Mouse (Mus musculus) lung, postnatal 0 days (tissue): ENCODE data around the gene Exo1. TPM values are rescaled to one million over a fixed set of nuclear protein-coding genes. Genes with fewer than 3 reads are reported as not detected.

Experiments used
- ATAC-seq: fragments of 200-750 bp; cut with Nextera tagmentation; 2 replicates; pipeline ENCODE4 v1.8.0; 2017; ENCODE audit warnings: moderate library complexity
- DNase-seq: peaks from one replicate; pipeline ENCODE4 v3.0.0-alpha.2; 2016; ENCODE audit warnings: low spot score
- H3K27ac ChIP-seq: fragments of 300-500 bp; sonication (generic); 2 replicates; pipeline ENCODE4 v1.5.1; 2014; ENCODE audit warnings: antibody characterized with exemption, mild to moderate bottlenecking, low read length, mixed read lengths
- H3K27me3 ChIP-seq: fragments of 300-500 bp; sonication (generic); replicated peaks from 2 replicates; pipeline ENCODE4 v1.6.1; 2014; ENCODE audit warnings: low read length, mixed read lengths; ENCODE audit not compliant: insufficient read depth
- H3K36me3 ChIP-seq: fragments of 300-500 bp; sonication (generic); 2 replicates; pipeline ENCODE4 v1.6.1; 2014; ENCODE audit warnings: low read length, mixed read lengths; ENCODE audit not compliant: insufficient read depth
- H3K4me1 ChIP-seq: fragments of 300-500 bp; sonication (generic); 2 replicates; pipeline ENCODE4 v1.6.1; 2014; ENCODE audit warnings: antibody characterized with exemption, low read depth, low read length, mixed read lengths; ENCODE audit not compliant: insufficient read depth
- H3K4me2 ChIP-seq: fragments of 300-500 bp; sonication (generic); replicated peaks from 2 replicates; pipeline ENCODE4 v1.6.1; 2014; ENCODE audit warnings: low read depth, mild to moderate bottlenecking, low read length, moderate library complexity, mixed read lengths
- H3K4me3 ChIP-seq: fragments of 300-500 bp; sonication (generic); 2 replicates; pipeline ENCODE4 v1.5.1; 2014; ENCODE audit warnings: low read depth, low read length
- H3K9ac ChIP-seq: fragments of 300-500 bp; sonication (generic); replicated peaks from 2 replicates; pipeline ENCODE4 v1.6.1; 2014; ENCODE audit warnings: low read depth, mild to moderate bottlenecking
- H3K9me3 ChIP-seq: fragments of 300-500 bp; sonication (generic); 2 replicates; pipeline ENCODE4 v1.6.1; 2016; ENCODE audit warnings: low read length, mixed read lengths
- CTCF ChIP-seq: IDR thresholded peaks from 2 replicates; pipeline ENCODE4 v1.5.1; 2016; ENCODE audit warnings: antibody characterized with exemption, mild to moderate bottlenecking
- EP300 ChIP-seq: IDR thresholded peaks from 2 replicates; pipeline ENCODE4 v1.6.1; 2016; ENCODE audit warnings: antibody characterized with exemption, mild to moderate bottlenecking, control low read depth
- WGBS: fragments of 180-500 bp; shearing (Covaris S2); extraction: QIAGEN DNeasy Blood & Tissue Kit; methylation state at CpG from one replicate; pipeline ENCODE4 v1.1.7; 2014; 5-methylcytosine and 5-hydroxymethylcytosine counted together
- polyA plus RNA-seq: library from polyadenylated mRNA; unstranded; fragments of >200 nt; fragmentation: Nextera tagmentation; extraction: Ambion mirVana; gene quantifications from 2 replicates; pipeline ENCODE4 v1.2.1, GENCODE M21; 2015

Gene Exo1
- polyA plus RNA-seq, 1 experiment from 2014 or later: 2.9 TPM

- Histone ChIP-seq H3K4me1 (no peaks in the 10 kb centered on the region), H3K9ac (no peak overlapping the region), H3K4me3 (no peak overlapping the region), H3K27me3 (no peaks in the 10 kb centered on the region), H3K27ac (no peak overlapping the region), H3K36me3 (no peaks in the 10 kb centered on the region), H3K9me3 (no peaks in the 10 kb centered on the region), H3K4me2 (no peak overlapping the region)
- 86% methylated on average over 8 of the region's 8 CpGs for WGBS
- no peak for DNase-seq
- no peak for TF ChIP-seq CTCF
- TF ChIP-seq EP300: no peak
- no peak for ATAC-seq
Measured at GRCm38 (mm10) chr1:175921091-175921490, 40.7 kb downstream of the Exo1 start.

GRCm38 (mm10) chr1:175923848-175924787 lies 43.7 kb downstream of the Exo1 start:
- ATAC-seq (no peak), DNase-seq (peak; percentile 69)
- Histone ChIP-seq H3K4me2 (no peak overlapping the region), H3K27ac (no peak overlapping the region), H3K36me3 (no peaks in the 10 kb centered on the region), H3K9ac (no peak overlapping the region), H3K9me3 (no peaks in the 10 kb centered on the region), H3K27me3 (no peaks in the 10 kb centered on the region), H3K4me1 (no peaks in the 10 kb centered on the region), H3K4me3 (no peak overlapping the region)
- TF ChIP-seq EP300: no peak
- peak; percentile 85 for TF ChIP-seq CTCF
- 46% methylated on average over 7 of the region's 7 CpGs for WGBS

GRCm38 (mm10) chr1:175931391-175931790 lies 51.0 kb downstream of the Exo1 start:
- Histone ChIP-seq H3K4me3 (no peak overlapping the region), H3K9ac (no peak overlapping the region), H3K27me3 (no peaks in the 10 kb centered on the region), H3K36me3 (no peaks in the 10 kb centered on the region), H3K4me1 (no peaks in the 10 kb centered on the region), H3K9me3 (no peaks in the 10 kb centered on the region), H3K27ac (no peak overlapping the region), H3K4me2 (no peak overlapping the region)
- 85% methylated on average over 5 of the region's 5 CpGs for WGBS
- DNase-seq: no peak
- TF ChIP-seq EP300 (no peak), CTCF (no peak)
- no peak for ATAC-seq

GRCm38 (mm10) chr1:175936282-175936737 lies 55.9 kb downstream of the Exo1 start:
- DNase-seq (peak; percentile 82), ATAC-seq (peak; percentile 64)
- Histone ChIP-seq H3K27ac (no peak overlapping the region), H3K9me3 (no peaks in the 10 kb centered on the region), H3K9ac (no peak overlapping the region), H3K36me3 (no peaks in the 10 kb centered on the region), H3K27me3 (no peaks in the 10 kb centered on the region), H3K4me3 (no peak overlapping the region), H3K4me1 (no peaks in the 10 kb centered on the region), H3K4me2 (peak overlapping the region; percentile 36; the same call in 1 of the 2 replicates)
- TF ChIP-seq CTCF (peak; percentile 92), EP300 (no peak)
- 9% methylated on average over 11 of the region's 11 CpGs for WGBS

- no peak for ATAC-seq
- Histone ChIP-seq H3K9me3 (no peaks in the 10 kb centered on the region), H3K27ac (no peak overlapping the region), H3K4me3 (no peak overlapping the region), H3K4me2 (no peak overlapping the region), H3K36me3 (no peaks in the 10 kb centered on the region), H3K27me3 (no peaks in the 10 kb centered on the region), H3K4me1 (no peaks in the 10 kb centered on the region), H3K9ac (no peak overlapping the region)
- no peak for TF ChIP-seq EP300
- no peak for TF ChIP-seq CTCF
- 70% methylated on average over 3 of the region's 3 CpGs for WGBS
- DNase-seq: no peak
Measured at GRCm38 (mm10) chr1:175938731-175939130, 58.4 kb downstream of the Exo1 start.

- no peaks in the 10 kb centered on the region for H3K4me1 ChIP-seq
- TF ChIP-seq EP300 (no peak), CTCF (no peak)
Measured at GRCm38 (mm10) chr1:175943168-175943567, 62.8 kb downstream of the Exo1 start.

More at GRCm38 (mm10) chr1:175943168-175943567, 62.8 kb downstream of the Exo1 start:
- Histone ChIP-seq H3K4me2 (no peak overlapping the region), H3K9me3 (no peaks in the 10 kb centered on the region), H3K27ac (no peak overlapping the region), H3K27me3 (no peaks in the 10 kb centered on the region), H3K36me3 (no peaks in the 10 kb centered on the region), H3K4me3 (no peak overlapping the region), H3K9ac (no peak overlapping the region)
- DNase-seq: no peak
- no peak for ATAC-seq
- WGBS: 86% methylated on average over 7 of the region's 7 CpGs
